Mouse (Mus musculus) T-helper 17 cell (primary cell): ENCODE measurements around the gene Car4.

ENCODE experiments used
- in situ Hi-C, 2 experiments: fragments of 300-600 bp; cut with MboI, MseI; formaldehyde crosslinking; loops; 1 replicate in 1 of 2; 2 replicates in 1 of 2; pipeline ENCODE4 v1.15.1; 2025; ENCODE audit warnings: high pct_unique_total_duplicates in 2 of 2

Gene Car4

DNA sequence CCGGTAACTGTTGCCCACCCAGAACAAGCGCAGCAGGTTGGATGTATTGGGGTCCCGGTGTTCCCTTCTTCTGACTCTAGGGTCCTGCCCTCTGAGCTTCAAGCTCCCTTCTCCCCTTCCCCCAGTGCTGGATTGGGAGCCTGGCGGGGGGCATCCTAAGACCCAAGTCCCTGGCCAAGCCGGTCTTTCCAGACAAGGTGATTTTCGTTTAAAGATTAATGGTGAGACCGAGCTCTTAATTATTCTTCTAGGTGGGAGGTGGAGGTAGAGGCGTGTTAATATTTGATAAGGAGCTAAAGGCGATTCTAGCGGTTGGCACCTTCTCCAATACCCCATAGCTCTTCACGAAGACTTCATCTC, 665 bp downstream of the Car4 start:
- in situ Hi-C loops: no loop called here

DNA sequence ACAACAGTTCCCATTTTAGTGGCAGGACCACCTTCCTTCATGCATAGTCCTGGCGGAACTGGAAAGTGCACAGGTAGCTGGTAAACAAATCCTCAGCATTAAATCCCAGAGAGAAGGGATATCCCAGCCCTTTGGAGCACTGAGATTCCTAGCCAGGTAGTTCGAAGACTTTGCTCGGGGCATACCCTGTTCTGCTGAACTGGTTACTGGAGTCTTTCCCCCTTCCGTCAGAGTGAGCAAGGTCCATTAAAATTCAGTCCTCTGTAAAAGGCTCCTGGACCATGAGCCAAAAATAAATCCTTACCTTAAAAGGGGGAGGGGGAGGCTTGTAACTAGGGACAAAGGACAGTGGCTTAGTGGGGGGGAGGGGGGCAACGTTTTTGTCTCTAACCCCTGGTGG, 1.6 kb downstream of the Car4 start:
- in situ Hi-C loops: no loop called here

DNA sequence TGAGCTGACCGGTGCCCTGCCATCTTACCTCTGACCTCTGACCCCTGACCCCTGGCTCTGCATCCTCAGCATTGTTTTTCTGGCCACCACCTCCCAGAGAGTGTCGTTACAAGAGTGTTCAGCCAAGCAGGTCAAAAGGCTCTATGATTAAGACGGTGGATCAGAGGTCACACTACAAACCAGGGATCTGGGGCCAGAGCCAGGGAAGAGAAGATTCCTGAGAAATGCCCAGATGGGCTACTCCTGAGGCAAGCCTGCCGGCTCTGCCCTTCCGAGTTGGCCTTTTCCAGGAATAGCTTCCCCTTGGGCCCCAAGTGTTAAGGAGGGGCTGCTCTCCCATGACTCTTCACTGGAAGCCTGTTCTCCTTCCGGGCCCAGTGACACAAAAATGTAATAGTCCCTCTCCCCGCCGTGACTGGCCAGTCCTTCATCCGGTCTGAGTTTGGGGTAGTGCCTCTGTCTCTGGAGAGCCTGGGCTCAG, 2.2 kb downstream of the Car4 start:
- in situ Hi-C loops: no loop called here

DNA sequence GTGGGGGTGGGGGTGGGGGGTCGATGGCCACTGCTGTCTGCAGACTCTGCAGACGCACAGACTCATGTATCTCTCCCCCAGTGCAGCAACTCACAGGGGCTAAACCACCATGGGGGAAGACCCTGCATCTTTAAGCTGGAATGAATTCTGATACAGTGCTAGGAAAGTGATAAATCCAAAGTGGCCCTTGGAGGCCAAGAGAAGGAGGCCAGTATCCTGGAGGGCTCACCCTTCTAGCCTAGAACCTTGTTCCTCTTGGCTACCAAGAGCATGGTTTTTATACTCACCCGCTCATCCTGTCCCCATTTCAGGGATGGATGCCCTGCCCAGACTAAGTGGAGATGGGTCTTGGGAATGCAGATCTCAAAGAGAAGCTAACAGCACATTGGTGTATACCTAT, 2.7 kb downstream of the Car4 start:
- in situ Hi-C loops: no loop called here

DNA sequence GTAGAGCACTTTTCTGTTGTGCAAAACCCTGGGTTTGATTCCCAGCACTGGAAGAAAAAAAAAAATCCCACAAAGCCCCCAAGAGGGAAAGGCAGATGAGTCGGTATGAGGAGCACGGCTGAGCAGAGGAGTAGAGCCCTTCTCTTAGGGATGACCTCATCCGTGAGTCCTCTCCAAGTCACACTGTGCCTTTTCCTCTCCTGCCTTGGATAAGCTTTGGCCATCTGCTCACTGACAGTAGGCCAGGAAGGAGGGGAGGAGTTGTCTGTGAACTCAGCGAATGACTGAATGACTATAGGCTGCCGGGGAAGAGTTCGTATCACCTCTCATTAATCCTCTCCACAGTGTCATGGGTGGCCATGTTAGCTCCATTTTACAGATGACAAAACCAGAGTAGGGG, 3.2 kb downstream of the Car4 start:
- in situ Hi-C loops: no loop called here

DNA sequence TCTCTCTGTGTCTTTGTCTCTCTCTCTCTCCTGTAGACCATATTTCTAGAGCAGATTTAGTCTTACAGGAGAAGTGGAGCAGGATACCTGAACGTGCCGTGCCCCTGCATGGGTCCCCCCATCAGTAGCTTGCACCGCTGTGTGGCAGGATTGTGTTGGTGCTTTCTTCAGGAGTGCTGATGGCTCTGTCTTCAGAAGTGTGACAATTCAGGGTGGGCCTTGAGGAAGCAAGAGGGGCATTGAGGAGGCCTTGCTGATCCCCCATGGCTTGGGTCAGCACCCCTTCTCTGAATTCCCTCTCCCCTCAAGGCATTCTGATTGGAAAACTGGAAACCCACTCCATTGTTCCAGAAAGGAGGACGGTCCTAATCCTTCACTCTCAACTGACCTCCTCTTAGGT, 4.0 kb downstream of the Car4 start:
- in situ Hi-C loops: no loop called here

DNA sequence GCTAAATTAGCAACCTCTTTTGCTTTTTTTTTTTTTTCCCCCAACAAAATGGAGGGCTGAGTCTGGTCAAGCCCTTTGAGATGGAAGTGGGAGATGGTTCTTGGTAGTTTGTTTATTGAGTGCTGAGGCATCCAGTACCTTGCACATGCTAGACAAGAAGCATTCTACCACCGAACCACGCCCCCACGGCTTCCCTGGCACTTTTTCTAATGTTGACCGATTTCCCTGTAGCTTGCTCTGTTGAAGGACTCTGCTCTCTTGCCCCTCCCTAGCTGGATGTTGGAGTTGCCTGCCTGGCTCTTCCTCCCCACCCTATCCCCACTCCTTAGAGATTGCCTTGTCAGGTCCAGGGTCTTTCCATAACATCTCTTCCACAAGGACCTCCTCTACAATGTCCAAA, 5.0 kb downstream of the Car4 start:
- in situ Hi-C loops: no loop called here

DNA sequence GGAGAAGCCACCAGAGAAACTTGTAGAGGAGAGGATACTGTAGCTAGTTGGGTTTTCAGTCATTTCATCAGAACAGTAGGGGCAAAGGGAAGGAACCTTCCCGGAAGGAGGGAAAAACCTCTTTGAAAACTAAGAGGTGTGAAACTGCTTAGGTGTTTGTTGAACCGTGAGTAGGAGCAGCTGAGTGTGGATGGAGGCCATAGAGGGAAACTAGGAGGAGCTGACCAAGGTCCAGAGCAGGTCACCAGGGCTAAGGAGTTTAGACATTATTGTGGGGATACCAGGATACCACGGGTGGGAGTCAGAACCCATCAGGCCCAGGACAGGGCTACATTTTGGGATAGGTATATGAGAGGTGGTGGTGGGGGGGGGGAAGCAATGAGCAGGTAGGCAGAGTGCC, 6.0 kb downstream of the Car4 start:
- in situ Hi-C loops: no loop called here

DNA sequence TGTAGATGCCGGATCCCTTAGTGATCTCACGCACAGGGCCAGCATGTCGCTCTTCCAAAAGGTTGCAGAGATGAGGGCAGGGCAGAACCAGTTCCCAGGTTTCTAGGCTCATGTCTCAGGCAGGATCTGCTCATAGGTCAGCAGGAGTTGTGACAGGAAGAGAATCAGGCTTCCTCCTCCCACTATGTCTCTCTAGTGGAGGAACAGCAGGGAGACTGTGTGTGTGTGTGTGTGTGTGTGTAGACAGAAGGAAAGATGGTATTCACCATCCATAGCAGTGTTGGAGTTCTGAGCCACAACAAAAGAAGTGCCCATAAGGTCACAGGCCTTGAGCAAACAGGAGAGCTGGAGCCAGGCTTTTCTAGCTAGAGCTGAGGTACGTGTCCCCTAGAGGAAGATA, 9.1 kb downstream of the Car4 start:
- in situ Hi-C loops: no loop called here

DNA sequence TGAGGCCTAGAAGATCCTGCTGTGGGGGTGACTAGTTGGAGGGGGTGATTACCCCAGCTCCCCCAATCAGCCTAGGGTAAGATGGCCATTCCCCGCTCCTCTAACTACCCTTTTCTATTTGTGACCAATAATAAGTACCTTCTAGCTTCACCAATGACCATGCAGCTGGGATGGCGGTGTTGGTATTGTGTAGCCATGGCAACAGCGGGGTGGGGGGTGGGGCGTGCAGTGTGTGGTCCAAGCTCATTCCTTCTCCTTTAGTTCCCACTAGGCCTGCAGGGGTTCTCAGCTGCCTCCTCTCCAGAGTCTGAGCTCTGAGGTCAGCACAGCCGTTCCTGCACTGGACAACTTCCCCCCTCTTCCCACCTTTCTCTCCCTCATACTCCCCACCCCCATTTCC, 9.5 kb downstream of the Car4 start:
- in situ Hi-C loops: no loop called here

DNA sequence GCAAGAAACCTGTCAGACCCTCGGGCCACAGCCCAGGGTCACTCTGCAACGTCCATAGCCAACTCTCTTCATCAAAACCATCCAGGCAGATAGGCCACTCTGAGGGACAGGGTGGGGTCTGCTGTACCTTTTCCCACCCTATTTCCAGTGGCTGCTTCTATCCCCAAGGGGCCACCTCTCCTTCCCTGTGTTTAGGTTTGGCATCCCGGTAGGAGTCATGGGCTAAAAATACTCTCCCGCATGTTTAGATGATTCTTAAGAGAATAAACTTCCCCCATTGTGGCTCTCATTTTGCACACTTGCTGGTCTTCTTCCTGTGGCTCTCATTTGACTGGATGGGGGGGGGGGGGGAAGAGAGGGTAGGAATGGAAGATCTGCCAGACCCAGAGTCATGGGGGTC, 10.7 kb downstream of the Car4 start:
- in situ Hi-C loops: no loop called here

DNA sequence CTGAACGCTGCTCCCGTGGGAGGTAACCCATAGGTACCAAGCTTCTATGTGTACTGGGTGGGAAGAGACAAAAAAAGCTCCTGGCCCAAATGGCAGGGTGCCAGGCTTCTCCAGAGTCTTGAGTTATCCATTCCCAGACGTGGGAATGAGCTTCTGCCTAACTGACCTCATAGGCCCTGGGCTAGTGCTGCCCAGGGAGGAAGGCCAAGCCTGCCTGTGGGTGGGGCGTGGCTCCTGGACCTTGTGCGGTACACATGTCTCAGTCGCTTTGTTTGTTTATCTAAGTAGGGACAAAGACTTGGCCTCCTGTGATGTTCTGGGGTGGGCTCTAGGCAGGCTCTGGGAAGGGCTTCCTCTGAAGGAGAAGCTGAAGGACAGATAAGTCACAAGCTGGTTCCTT, 11.2 kb downstream of the Car4 start:
- in situ Hi-C loops: no loop called here

DNA sequence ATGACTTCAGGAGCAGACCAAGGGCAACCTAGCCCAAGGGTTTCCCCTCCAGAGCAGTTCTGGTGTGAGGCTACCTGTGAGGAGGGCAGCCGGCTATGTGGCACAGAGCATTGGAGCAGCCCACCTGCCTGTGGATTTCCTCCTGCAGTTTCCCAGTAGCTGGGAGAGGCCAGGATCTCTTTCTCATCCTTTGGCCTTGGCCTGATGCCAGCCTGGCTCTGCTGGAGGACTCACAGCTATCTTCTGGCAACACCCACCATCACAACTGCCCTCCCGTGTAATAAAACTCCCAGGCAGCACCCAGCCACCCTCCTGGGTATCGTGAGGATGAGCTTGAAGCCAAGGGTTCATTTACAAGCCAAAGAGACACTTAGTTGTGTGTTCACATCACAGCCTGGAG, 14.5 kb downstream of the Car4 start:
- in situ Hi-C loops: no loop called here

DNA sequence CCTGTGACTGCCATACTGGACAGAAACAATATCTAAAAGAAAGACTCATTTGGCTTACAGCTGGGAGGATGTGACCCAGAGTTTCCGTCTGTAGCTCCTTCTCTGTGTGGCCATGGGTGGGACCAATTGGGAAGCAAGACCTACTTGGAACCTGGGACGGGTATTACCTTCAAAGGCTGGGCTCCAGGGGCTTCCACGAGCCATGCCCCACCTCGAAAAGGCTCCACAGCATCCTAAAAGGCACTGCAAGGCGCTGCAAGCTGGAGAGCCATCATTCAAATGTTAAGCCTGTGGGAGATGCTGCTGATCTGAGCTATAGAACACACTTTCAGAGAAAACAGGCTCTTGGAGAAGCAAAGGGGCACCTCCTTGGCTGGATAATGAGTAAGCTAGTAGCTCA, 16.1 kb downstream of the Car4 start:
- in situ Hi-C loops: no loop called here

DNA sequence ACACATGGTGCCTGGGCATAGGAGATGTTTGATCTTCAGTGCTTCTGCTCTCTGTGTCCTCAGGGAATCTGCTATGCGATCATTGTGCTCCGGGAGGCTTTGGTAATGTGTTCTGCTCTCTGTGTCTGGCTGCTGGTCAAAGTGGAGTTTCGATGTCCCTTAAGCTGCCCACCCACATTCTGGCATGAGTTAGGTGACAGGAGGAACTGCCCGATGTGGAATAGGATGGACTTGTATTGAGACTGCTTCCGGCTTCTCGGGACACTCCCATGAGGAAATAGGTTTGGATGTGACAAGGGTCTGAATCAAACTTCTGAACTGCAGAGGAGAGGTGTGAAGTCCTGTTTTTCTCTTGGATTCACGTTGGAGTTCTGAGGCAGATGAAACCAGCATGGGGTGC, 17.0 kb downstream of the Car4 start:
- in situ Hi-C loops: no loop called here

DNA sequence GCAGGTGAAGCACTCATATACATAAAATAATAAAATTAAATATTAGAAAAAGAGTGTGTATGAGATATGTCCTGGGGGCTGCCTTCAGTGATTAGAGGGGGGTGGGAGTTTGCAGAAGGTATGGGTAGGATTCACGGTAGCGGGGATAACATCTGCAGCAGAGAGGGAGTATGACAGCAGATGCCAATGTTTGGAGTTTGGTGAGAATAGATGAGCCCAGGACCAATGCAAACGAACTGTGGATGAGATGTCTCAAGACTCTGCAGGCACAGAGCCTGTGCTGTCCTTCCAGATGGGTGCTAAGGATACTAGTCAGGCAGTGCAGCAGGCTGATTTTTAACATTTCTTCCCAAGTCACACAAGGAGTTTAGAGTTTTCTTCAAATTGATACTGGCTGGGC, 19.1 kb downstream of the Car4 start:
- in situ Hi-C loops: no loop called here

DNA sequence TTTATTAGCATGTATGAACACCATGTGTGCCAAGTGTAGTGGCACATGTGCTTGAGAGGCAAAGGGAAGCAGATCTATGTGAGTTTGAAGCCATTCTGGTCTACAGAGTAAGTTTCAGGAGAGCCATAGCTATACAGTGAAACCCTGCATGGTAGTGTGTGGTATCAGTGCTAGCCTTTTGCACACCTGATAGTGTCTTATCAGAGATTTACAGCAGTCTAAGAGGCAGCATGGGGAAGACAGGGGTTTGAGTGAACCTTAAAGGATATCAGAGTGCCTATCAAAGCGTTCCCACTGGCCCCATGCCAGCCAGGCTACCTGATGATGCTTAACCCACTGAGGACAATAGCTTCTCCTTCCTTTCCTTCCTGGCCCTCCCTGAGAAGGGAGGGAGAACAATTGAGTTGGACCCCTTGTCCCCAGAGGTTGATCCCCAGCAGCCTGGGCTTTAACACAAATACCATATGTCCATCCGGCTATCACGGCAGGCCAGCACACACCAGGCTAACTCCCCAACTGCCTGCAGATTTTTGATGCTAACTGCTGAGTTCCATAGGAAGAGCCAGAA, 19.9 kb downstream of the Car4 start:
- in situ Hi-C loops: no loop called here

DNA sequence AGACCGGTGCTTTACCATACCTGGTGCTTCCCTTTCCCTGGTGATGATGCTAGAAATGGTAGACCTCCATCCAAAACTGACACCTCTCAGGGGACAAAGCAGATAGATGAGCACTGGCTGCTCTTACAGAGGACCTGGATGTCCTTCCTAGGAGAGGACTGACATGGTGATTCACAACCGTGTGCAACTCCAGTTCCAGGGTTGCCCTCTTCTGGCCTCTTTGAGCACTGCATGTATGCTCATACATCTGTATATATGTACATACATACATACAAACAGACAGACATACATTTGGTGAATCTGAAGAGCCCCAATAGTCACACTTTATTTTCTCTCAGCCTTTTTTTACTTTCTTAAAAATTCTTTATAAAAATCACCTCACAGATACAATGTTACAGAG, 20.5 kb downstream of the Car4 start:
- in situ Hi-C loops: no loop called here

DNA sequence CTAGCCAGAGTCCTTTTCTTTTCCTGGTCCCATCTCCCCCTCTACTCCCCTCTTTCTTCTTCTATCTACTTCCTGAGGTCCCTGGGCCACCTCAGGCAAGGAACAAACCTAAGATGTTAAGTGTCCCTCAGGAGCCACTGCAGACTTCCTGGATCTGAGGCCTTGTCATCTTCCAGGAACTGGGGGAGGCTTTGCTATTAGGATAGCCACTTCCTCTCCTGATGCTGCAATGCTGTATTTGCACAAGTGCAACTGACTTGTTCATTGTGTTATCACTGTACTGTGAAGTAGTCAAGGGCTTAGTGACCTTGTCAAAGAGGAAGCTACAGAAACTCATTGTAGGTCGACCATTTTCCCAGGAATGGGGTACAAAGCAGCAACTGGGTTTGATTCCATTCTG, 21.8 kb downstream of the Car4 start:
- in situ Hi-C loops: no loop called here

DNA sequence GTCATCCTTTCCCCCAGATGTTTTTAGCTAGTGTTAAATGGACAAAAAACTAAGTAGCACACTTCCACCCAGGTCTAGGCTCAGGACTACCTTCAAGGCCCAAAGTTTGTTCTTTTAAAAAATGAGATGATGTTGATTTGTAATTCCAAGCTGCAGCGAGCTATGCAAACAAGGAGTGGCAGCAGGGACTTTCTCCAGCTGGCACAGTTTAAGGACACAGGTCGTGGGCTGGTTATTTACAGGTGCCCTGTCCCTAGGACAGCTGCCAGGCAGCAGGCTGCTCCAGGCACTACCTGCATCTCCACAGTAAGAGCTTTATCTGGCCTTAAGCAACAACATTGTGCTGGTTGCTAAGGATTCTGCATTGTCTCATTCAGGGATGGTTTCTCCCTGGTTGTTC, 23.1 kb downstream of the Car4 start:
- in situ Hi-C loops: no loop called here

DNA sequence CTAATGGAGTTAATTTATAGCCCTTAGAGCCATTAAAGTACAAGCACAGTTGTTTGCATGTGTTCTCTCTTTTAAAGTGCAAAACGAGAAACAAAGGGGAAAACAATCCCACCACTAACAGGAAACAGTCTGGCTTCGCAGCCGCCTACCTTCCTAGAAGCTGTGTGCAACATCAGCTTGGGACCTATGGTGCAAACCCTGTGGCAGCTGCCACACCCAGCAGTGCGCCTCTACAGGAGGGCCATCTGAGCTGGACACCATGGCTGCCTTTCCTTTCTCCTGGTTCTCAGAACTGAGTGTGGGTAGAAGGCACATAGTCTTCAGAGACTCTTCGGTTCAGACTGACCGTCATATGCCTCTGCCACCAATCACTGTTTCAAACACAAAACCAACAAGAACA, 27.8 kb downstream of the Car4 start:
- in situ Hi-C loops: no loop called here

DNA sequence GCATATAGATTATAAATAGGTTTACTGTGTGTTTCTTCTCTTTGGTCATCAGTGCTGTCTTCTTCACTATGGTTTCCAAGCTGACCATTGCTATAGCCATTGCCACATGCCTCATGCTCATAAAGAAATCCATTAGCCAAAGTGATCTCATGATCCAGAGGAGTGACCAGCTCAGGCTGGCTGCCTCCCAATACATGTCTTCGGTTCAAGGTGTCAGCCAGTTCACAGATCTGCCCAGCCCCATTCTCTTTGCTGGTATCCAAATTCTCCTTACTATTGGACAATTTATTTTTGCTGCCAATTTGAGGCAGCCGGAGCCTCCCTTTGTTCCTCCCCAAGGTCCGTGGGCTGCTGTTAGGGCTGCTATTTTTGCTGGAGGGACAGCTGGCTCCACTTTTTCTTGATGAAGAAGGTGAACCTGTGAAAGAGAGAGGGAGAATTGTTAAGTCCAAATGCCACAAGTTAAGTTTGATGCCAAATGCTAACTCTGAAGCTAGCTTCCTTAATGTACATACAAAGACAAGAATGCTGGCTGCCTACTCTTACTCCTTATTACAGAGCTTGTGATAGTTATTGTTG, 30.8 kb downstream of the Car4 start:
- in situ Hi-C loops: no loop called here

DNA sequence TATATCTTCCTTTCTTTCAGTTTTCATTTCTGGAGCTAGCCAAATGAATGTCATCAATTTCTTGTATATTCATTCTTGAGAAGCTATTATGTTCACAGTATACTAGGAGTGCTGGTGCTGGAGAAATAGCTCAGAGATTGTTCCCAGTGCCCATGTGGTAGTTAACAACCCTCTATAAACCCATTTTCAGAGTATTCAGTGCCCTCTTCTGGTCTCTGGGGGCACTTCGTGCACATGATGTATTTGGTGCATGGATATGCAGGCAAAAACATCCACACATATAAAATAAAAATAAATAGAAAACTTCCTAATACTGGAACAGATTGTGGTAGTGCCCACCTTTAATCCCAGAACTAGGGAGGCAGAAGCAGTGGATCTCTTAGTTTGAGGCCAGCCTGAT, 35.4 kb downstream of the Car4 start:
- in situ Hi-C loops: no loop called here

DNA sequence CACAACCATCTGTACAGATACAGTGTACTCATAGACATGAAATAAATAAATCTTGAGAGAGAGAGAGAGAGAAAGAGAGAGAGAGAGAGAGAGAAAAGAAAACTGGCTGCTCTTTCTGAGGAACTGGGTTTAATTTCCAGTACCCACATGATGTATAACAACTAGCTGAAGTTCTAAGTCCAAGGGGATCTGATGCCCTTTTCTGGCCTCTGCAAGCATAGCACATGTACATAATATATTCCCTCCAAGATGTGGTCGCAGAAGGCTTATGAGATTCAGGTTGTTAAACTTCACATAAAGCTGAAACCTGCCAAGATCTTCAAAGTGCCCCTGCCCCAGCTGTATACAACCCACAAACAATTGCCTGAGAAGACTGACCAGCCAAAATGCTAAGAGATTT, 37.7 kb downstream of the Car4 start:
- in situ Hi-C loops: no loop called here
